Mouse (Mus musculus): ENCODE results near the gene Erich3. TPM values are rescaled to one million over a fixed set of nuclear protein-coding genes. Genes with fewer than 3 reads are reported as not detected.

Erich3 gene
- polyA plus RNA-seq, 1 experiment from 2014 or later, result 0.14 TPM

GRCm38 (mm10) chr3:154800454-154800853, 136.8 kb downstream of the Erich3 start:
- 83% methylated on average over 8 of the region's 8 CpGs for WGBS

GRCm38 (mm10) chr3:154800888-154801429, 137.3 kb downstream of the Erich3 start:
- WGBS, result 90% methylated on average over 8 of the region's 8 CpGs
- Histone ChIP-seq H3K4me1 (no peaks in the 10 kb centered on the region), H3K9me3 (no peaks in the 10 kb centered on the region), H3K36me3 (replicated peaks) (no peaks in the 10 kb centered on the region), H3K27ac (no peak overlapping the region), H3K27me3 (ENCODE audit: poor library complexity, severe bottlenecking) (no peaks in the 10 kb centered on the region), H3K4me3 (no peak overlapping the region)
- no peak for DNase-seq (ENCODE audit: extremely low spot score, low spot score)

More at GRCm38 (mm10) chr3:154800454-154800853, 136.8 kb downstream of the Erich3 start:
- Histone ChIP-seq H3K9me3 (no peaks in the 10 kb centered on the region), H3K36me3 (replicated peaks) (no peaks in the 10 kb centered on the region), H3K27me3 (ENCODE audit: poor library complexity, severe bottlenecking) (no peaks in the 10 kb centered on the region), H3K4me3 (no peak overlapping the region), H3K4me1 (no peaks in the 10 kb centered on the region), H3K27ac (no peak overlapping the region)
- DNase-seq (ENCODE audit: extremely low spot score, low spot score), result no peak

- DNase-seq (ENCODE audit: extremely low spot score, low spot score), result no peak
These were observed 143.0 kb downstream of the Erich3 start for GRCm38 (mm10) chr3:154806626-154807025.

GRCm38 (mm10) chr3:154810273-154810870, 146.7 kb downstream of the Erich3 start:
- H3K27ac ChIP-seq, result no peak overlapping the region
- DNase-seq (ENCODE audit: extremely low spot score, low spot score), result no peak
- H3K36me3 ChIP-seq (replicated peaks), result no peaks in the 10 kb centered on the region
- H3K4me1 ChIP-seq, result peaks cover 27% of the 10 kb centered on the region
- WGBS, result 90% methylated on average over 7 of the region's 7 CpGs
- peaks cover 5% of the 10 kb centered on the region; the same call in 1 of the 2 replicates for H3K27me3 ChIP-seq (ENCODE audit: poor library complexity, severe bottlenecking)
- no peak overlapping the region for H3K4me3 ChIP-seq
- H3K9me3 ChIP-seq, result no peaks in the 10 kb centered on the region

More at GRCm38 (mm10) chr3:154806626-154807025, 143.0 kb downstream of the Erich3 start:
- Histone ChIP-seq H3K9me3 (no peaks in the 10 kb centered on the region), H3K4me3 (no peak overlapping the region), H3K4me1 (peaks cover 23% of the 10 kb centered on the region), H3K27me3 (ENCODE audit: poor library complexity, severe bottlenecking) (no peaks in the 10 kb centered on the region), H3K36me3 (replicated peaks) (no peaks in the 10 kb centered on the region), H3K27ac (peak overlapping the region; percentile 53)
- WGBS, result 56% methylated on average over 7 of the region's 7 CpGs

GRCm38 (mm10) chr3:154811281-154811680, 147.6 kb downstream of the Erich3 start:
- Histone ChIP-seq H3K36me3 (replicated peaks) (no peaks in the 10 kb centered on the region), H3K27ac (no peak overlapping the region), H3K4me3 (no peak overlapping the region), H3K27me3 (ENCODE audit: poor library complexity, severe bottlenecking) (peaks cover 9% of the 10 kb centered on the region; the same call in 1 of the 2 replicates), H3K9me3 (no peaks in the 10 kb centered on the region), H3K4me1 (peaks cover 33% of the 10 kb centered on the region)
- no peak for DNase-seq (ENCODE audit: extremely low spot score, low spot score)
- 58% methylated on average over 9 of the region's 9 CpGs for WGBS

- no peak overlapping the region for H3K4me3 ChIP-seq
- H3K9me3 ChIP-seq, result no peaks in the 10 kb centered on the region
- WGBS, result 83% methylated on average over 9 of the region's 9 CpGs
- no peak for DNase-seq (ENCODE audit: extremely low spot score, low spot score)
- H3K27me3 ChIP-seq (ENCODE audit: poor library complexity, severe bottlenecking), result peaks cover 9% of the 10 kb centered on the region; the same call in 1 of the 2 replicates
- no peak overlapping the region for H3K27ac ChIP-seq
- peaks cover 33% of the 10 kb centered on the region for H3K4me1 ChIP-seq
- H3K36me3 ChIP-seq (replicated peaks), result no peaks in the 10 kb centered on the region
These were observed 148.2 kb downstream of the Erich3 start for GRCm38 (mm10) chr3:154811833-154812232.

GRCm38 (mm10) chr3:154812893-154813292, 149.2 kb downstream of the Erich3 start:
- no peak overlapping the region for H3K4me3 ChIP-seq
- no peak overlapping the region for H3K27ac ChIP-seq
- WGBS, result 56% methylated on average over 1 of the region's 1 CpGs
- H3K4me1 ChIP-seq, result peaks cover 42% of the 10 kb centered on the region
- H3K9me3 ChIP-seq, result no peaks in the 10 kb centered on the region
- peaks cover 9% of the 10 kb centered on the region; the same call in 1 of the 2 replicates for H3K27me3 ChIP-seq (ENCODE audit: poor library complexity, severe bottlenecking)
- no peaks in the 10 kb centered on the region for H3K36me3 ChIP-seq (replicated peaks)
- no peak for DNase-seq (ENCODE audit: extremely low spot score, low spot score)

GRCm38 (mm10) chr3:154815606-154816005, 151.9 kb downstream of the Erich3 start:
- no peaks in the 10 kb centered on the region for H3K9me3 ChIP-seq
- no peaks in the 10 kb centered on the region for H3K36me3 ChIP-seq (replicated peaks)
- H3K27me3 ChIP-seq (ENCODE audit: poor library complexity, severe bottlenecking), result peaks cover 9% of the 10 kb centered on the region; the same call in 1 of the 2 replicates
- H3K4me3 ChIP-seq, result no peak overlapping the region
- WGBS, result 56% methylated on average over 2 of the region's 2 CpGs
- peaks cover 48% of the 10 kb centered on the region for H3K4me1 ChIP-seq
- no peak overlapping the region for H3K27ac ChIP-seq
- DNase-seq (ENCODE audit: extremely low spot score, low spot score), result no peak

- no peaks in the 10 kb centered on the region for H3K36me3 ChIP-seq (replicated peaks)
- DNase-seq (ENCODE audit: extremely low spot score, low spot score), result no peak
- H3K9me3 ChIP-seq, result no peaks in the 10 kb centered on the region
- no peak overlapping the region for H3K27ac ChIP-seq
- H3K4me1 ChIP-seq, result peaks cover 43% of the 10 kb centered on the region
- no peak overlapping the region for H3K4me3 ChIP-seq
- peaks cover 9% of the 10 kb centered on the region; the same call in 1 of the 2 replicates for H3K27me3 ChIP-seq (ENCODE audit: poor library complexity, severe bottlenecking)
- WGBS, result 87% methylated on average over 3 of the region's 3 CpGs
These were observed 152.6 kb downstream of the Erich3 start for GRCm38 (mm10) chr3:154816231-154816630.

- H3K4me3 ChIP-seq, result peak overlapping the region; percentile 40
- DNase-seq (ENCODE audit: extremely low spot score, low spot score), result peak; percentile 47
- no peaks in the 10 kb centered on the region for H3K36me3 ChIP-seq (replicated peaks)
- H3K9me3 ChIP-seq, result no peaks in the 10 kb centered on the region
- H3K27me3 ChIP-seq (ENCODE audit: poor library complexity, severe bottlenecking), result peaks cover 9% of the 10 kb centered on the region; the same call in 1 of the 2 replicates
- WGBS, result 28% methylated on average over 19 of the region's 19 CpGs
- peaks cover 37% of the 10 kb centered on the region for H3K4me1 ChIP-seq
- peak overlapping the region; percentile 73 for H3K27ac ChIP-seq
These were observed 153.4 kb downstream of the Erich3 start for GRCm38 (mm10) chr3:154816801-154817625.
